In genomic region chr3:70196671-70197070, GRCm38 (mm10) we compare ENCODE assay signal across 35 mouse cellular contexts.
"Had no signal": no experiment of that assay in that cellular context is flagged by ENCODE, and none has a peak within 500 bp of the region (broad histone marks: within the 10 kb centered on the region; RNA-seq: fewer than 3 reads in every experiment).

No protein-coding gene starts in this region.

- ATAC-seq: hindbrain, embryonic 16.5 days; hindbrain, postnatal 0 days; inflammation-experienced regulatory T-cells, adult 6 months; intestine, embryonic 15.5 days; intestine, embryonic 16.5 days; intestine, postnatal 0 days had no signal

- H3K4me3 ChIP-seq: heart, embryonic 12.5 days; heart, embryonic 13.5 days; heart, embryonic 15.5 days; hindbrain, embryonic 10.5 days; hindbrain, embryonic 12.5 days; hindbrain, embryonic 13.5 days; hindbrain, embryonic 15.5 days; intestine, embryonic 15.5 days; kidney, embryonic 15.5 days; layer of hippocampus, adult 2 months; left cerebral cortex, adult 2 months had no signal

- H3K4me1 ChIP-seq: heart, embryonic 12.5 days; heart, embryonic 13.5 days; heart, embryonic 15.5 days; hindbrain, embryonic 10.5 days; hindbrain, embryonic 12.5 days; hindbrain, embryonic 13.5 days; hindbrain, embryonic 15.5 days; intestine, embryonic 15.5 days; kidney, embryonic 15.5 days had no signal

- H3K27me3 ChIP-seq: heart, embryonic 12.5 days; heart, embryonic 13.5 days; heart, embryonic 15.5 days; hindbrain, embryonic 12.5 days; hindbrain, embryonic 13.5 days; hindbrain, embryonic 15.5 days; intestine, embryonic 15.5 days; kidney, embryonic 15.5 days had no signal

- H3K4me2 ChIP-seq: heart, embryonic 11.5 days; heart, embryonic 12.5 days; heart, embryonic 13.5 days; heart, embryonic 15.5 days; hindbrain, embryonic 12.5 days; hindbrain, embryonic 13.5 days; hindbrain, embryonic 14.5 days; hindbrain, embryonic 15.5 days; intestine, embryonic 15.5 days; kidney, embryonic 15.5 days had no signal

- H3K9me3 ChIP-seq: heart, embryonic 12.5 days; heart, embryonic 13.5 days; heart, embryonic 15.5 days; hindbrain, embryonic 10.5 days; hindbrain, embryonic 12.5 days; hindbrain, embryonic 13.5 days; hindbrain, embryonic 15.5 days; intestine, embryonic 15.5 days; kidney, embryonic 15.5 days had no signal

- H3K36me3 ChIP-seq: heart, embryonic 12.5 days; heart, embryonic 13.5 days; heart, embryonic 15.5 days; hindbrain, embryonic 10.5 days; hindbrain, embryonic 12.5 days; hindbrain, embryonic 13.5 days; hindbrain, embryonic 15.5 days; intestine, embryonic 15.5 days; kidney, embryonic 15.5 days had no signal

- H3K9ac ChIP-seq: heart, embryonic 12.5 days; heart, embryonic 13.5 days; heart, embryonic 15.5 days; hindbrain, embryonic 12.5 days; hindbrain, embryonic 13.5 days; hindbrain, embryonic 14.5 days; hindbrain, embryonic 15.5 days; intestine, embryonic 15.5 days; kidney, embryonic 15.5 days had no signal

- H3K27ac ChIP-seq: heart, embryonic 13.5 days; heart, embryonic 15.5 days; hindbrain, embryonic 10.5 days; hindbrain, embryonic 12.5 days; hindbrain, embryonic 13.5 days; hindbrain, embryonic 14.5 days; hindbrain, embryonic 15.5 days; hindbrain, postnatal 0 days; intestine, embryonic 15.5 days; kidney, embryonic 15.5 days; kidney, postnatal 0 days; layer of hippocampus, adult 2 months; left cerebral cortex, adult 2 months had no signal

- DNase-seq: heart, postnatal 10 days; heart, postnatal 14 days; heart, postnatal 36 days; heart, postnatal 4 days; kidney, adult 11 months; kidney, adult 18-20 months; kidney, adult 2 months; kidney, adult 8-10 months; kidney, adult 9 months; kidney, postnatal 10 days; kidney, postnatal 14 days; kidney, postnatal 25 days; kidney, postnatal 36 days; kidney, postnatal 4 days; layer of hippocampus, adult 9-11 months; layer of hippocampus, postnatal 36 days had no signal
